Comparison of ENCODE assay signal across 7 mouse cellular contexts in the genomic region with DNA sequence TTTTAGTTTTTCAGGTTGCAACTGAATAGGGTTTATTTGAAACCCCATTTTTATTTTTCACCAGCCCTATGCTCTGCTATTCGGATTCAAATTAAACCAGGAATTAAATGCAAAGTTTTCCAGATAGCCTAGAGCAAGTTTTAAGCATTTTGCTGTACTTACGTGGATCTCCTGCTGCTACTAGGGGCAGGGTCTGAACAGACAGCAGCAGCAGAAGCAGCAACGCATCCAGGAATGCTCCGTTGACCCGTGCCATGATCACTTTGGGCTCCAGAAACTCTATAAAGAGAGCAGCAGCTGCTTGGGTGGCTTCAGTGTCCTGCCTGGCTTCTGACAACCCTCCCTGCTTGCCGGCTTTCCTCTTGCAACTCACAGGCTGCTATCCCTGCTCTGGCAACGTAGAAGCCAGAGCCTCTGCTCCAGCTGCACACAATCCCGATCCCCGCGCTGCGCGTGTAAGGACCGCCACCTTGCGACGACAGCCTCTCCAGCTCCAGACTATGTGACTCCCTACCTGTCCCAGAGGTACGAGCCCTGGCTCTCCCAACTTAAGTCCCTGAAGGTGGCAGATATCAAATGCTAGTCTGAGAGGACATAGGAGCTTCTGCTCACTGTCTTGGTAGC. TPM values are rescaled to one million over a fixed set of nuclear protein-coding genes. Genes with fewer than 3 reads are reported as not detected.
DNase-seq lines count a peak whose midpoint lies in the region; ATAC-seq lines count a peak whose summit lies in the region.

Gene Cntnap3, minus strand, starts transcription at position 371 of the 624 bp plus-strand sequence.

- peak within 1 kb of the TSS; percentile 45 for H3K4me2 ChIP-seq in midbrain, embryonic 12.5 days (replicated peaks)
- peak within 1 kb of the TSS; percentile 34; the same call in 1 of the 2 replicates for H3K4me2 ChIP-seq in stomach, embryonic 15.5 days

- H3K27me3 ChIP-seq in midbrain, embryonic 12.5 days = peaks cover 10% of the 10 kb centered on the region
- H3K27me3 ChIP-seq in stomach, embryonic 15.5 days (replicated peaks) = no peaks in the 10 kb centered on the region

- WGBS in midbrain, embryonic 12.5 days = 5% methylated on average over 16 of the region's 16 CpGs
- 7% methylated on average over 16 of the region's 16 CpGs for WGBS in stomach, embryonic 15.5 days

- no peak within 1 kb of the TSS for H3K27ac ChIP-seq in midbrain, embryonic 12.5 days (replicated peaks)
- no peak within 1 kb of the TSS for H3K27ac ChIP-seq in stomach, embryonic 15.5 days

- no peak within 1 kb of the TSS for H3K9ac ChIP-seq in midbrain, embryonic 12.5 days (replicated peaks)
- H3K9ac ChIP-seq in stomach, embryonic 15.5 days = no peak within 1 kb of the TSS

- 0 out of 2 replicates have a peak within 1 kb of the TSS, but pooled peaks have one; percentile 2 for H3K4me3 ChIP-seq in midbrain, embryonic 12.5 days
- H3K4me3 ChIP-seq in stomach, embryonic 15.5 days (replicated peaks) = peak within 1 kb of the TSS; percentile 23; the same call in 1 of the 2 replicates

- peak; percentile 70 for DNase-seq in ES-CJ7 (ENCODE audit: low read depth, low spot score)
- DNase-seq in ZHBTc4 (ENCODE audit: low read depth, low spot score) = peak; percentile 79
- DNase-seq in layer of hippocampus, adult 9-11 months = peak; percentile 5

- H3K4me1 ChIP-seq in midbrain, embryonic 12.5 days = 0 out of 2 replicates have a peak, but pooled peaks cover 2% of the 10 kb centered on the region
- no peaks in the 10 kb centered on the region for H3K4me1 ChIP-seq in stomach, embryonic 15.5 days

- ATAC-seq in frontal cortex, adult (ENCODE audit: low TSS enrichment) = peak; percentile 77
- peak; percentile 84 for ATAC-seq in midbrain, embryonic 12.5 days (ENCODE audit: low FRiP score, low read depth)
- peak; percentile 60; the same call in 1 of the 2 replicates for ATAC-seq in stomach, embryonic 15.5 days (ENCODE audit: insufficient read depth, low FRiP score, low read depth)
- ATAC-seq in megakaryocyte-erythroid progenitor cell, adult 5-6 weeks (replicated peaks; ENCODE audit: low FRiP score, low TSS enrichment, poor library complexity, severe bottlenecking) = no peak

- no peaks in the 10 kb centered on the region for H3K9me3 ChIP-seq in midbrain, embryonic 12.5 days
- H3K9me3 ChIP-seq in stomach, embryonic 15.5 days = no peaks in the 10 kb centered on the region

- H3K36me3 ChIP-seq in midbrain, embryonic 12.5 days = no peaks in the 10 kb centered on the region
- no peaks in the 10 kb centered on the region for H3K36me3 ChIP-seq in stomach, embryonic 15.5 days

RNA-seq across cellular contexts. Expression of gene Cntnap3, which starts in this region (rescaled TPM):
- 0.08 and 0.10 TPM in 2 replicates for polyA plus RNA-seq in midbrain, embryonic 12.5 days (2016; fragmentation: Nextera tagmentation; extraction: Ambion mirVana)
- 0.57 and 0.61 TPM in 2 replicates for polyA plus RNA-seq in stomach, embryonic 15.5 days (2015; fragmentation: Nextera tagmentation; extraction: Ambion mirVana)
- not detected in 2 replicates for total RNA-seq in megakaryocyte-erythroid progenitor cell, adult 5-6 weeks (2014; fragmentation: Nextera tagmentation)
- total RNA-seq in megakaryocyte-erythroid progenitor cell, adult 5-6 weeks (2017) = not detected in 2 replicates

Comparison
In these comparisons a context has a peak if more than half of its experiments do, and no peak if none do; other contexts are left out.
1. Peak in ATAC-seq, H3K4me3 ChIP-seq and H3K4me2 ChIP-seq in midbrain, embryonic 12.5 days; RNA of the gene not detected or under 1 TPM.
2. Peak in ATAC-seq, H3K4me3 ChIP-seq and H3K4me2 ChIP-seq in stomach, embryonic 15.5 days; RNA of the gene not detected or under 1 TPM.
3. DNase-seq: peak in every context shown above with its lines; median percentile 79 in ZHBTc4; 70 in ES-CJ7; 5 in layer of hippocampus, adult 9-11 months.